Mouse (Mus musculus) C2C12 (cell line): ENCODE data around the gene Barx1. TPM values are rescaled to one million over a fixed set of nuclear protein-coding genes. Genes with fewer than 3 reads are reported as not detected.

Source experiments
- H3K27me3 ChIP-seq: one replicate; pipeline ENCODE4 v1.6.1; 2011; ENCODE audit not compliant: control insufficient read depth, insufficient read depth, insufficient read length
- H3K36me3 ChIP-seq: one replicate; pipeline ENCODE4 v1.6.1; 2011; ENCODE audit not compliant: control insufficient read depth, insufficient read depth
- H3K4me3 ChIP-seq: one replicate; pipeline ENCODE4 v1.5.1; 2011; ENCODE audit warnings: mild to moderate bottlenecking, control low read depth; ENCODE audit not compliant: poor library complexity, insufficient read depth, severe bottlenecking
- H3K79me2 ChIP-seq: one replicate; pipeline ENCODE4 v1.6.1; 2011; ENCODE audit not compliant: control insufficient read depth, insufficient read depth
- H3K79me3 ChIP-seq: one replicate; pipeline ENCODE4 v1.6.1; 2011; ENCODE audit warnings: low read depth, control low read depth
- H3ac ChIP-seq: one replicate; pipeline ENCODE3; 2011; ENCODE audit warnings: low read depth; ENCODE audit not compliant: control insufficient read depth, insufficient read length
- CEBPB ChIP-seq: IDR thresholded peaks from one replicate; pipeline ENCODE4 v1.6.1; 2011; ENCODE audit warnings: low read depth, mild to moderate bottlenecking, control low read depth, moderate library complexity
- CTCF ChIP-seq: IDR thresholded peaks from one replicate; pipeline ENCODE4 v1.5.1; 2011; ENCODE audit not compliant: control insufficient read depth, insufficient read depth, insufficient read length
- FOSL1 ChIP-seq: IDR thresholded peaks from one replicate; pipeline ENCODE4 v1.8.0; 2011; ENCODE audit warnings: mild to moderate bottlenecking, low read length; ENCODE audit not compliant: poor library complexity, insufficient read depth, severe bottlenecking
- MAX ChIP-seq: IDR thresholded peaks from one replicate; pipeline ENCODE4 v1.6.1; 2011; ENCODE audit warnings: mild to moderate bottlenecking, control low read depth
- MYOD1 ChIP-seq: IDR thresholded peaks from one replicate; pipeline ENCODE4 v1.6.1; 2011; ENCODE audit warnings: low read depth; ENCODE audit not compliant: control insufficient read depth, insufficient read length
- MYOG ChIP-seq: IDR thresholded peaks from one replicate; pipeline ENCODE4 v1.6.1; 2011; ENCODE audit not compliant: control insufficient read depth, insufficient read length; ENCODE audit errors: extremely low read depth
- USF1 ChIP-seq: IDR thresholded peaks from one replicate; pipeline ENCODE4 v1.6.1; 2011; ENCODE audit warnings: low read depth, mild to moderate bottlenecking, control low read depth, moderate library complexity
- polyA plus RNA-seq: library from polyadenylated mRNA; unstranded; fragments of >200 nt; fragmentation: generic; extraction: Trizol; gene quantifications from one replicate; pipeline ENCODE4 v1.2.1, GENCODE M21; 2012; ENCODE audit warnings: missing spikeins

The Barx1 gene
- polyA plus RNA-seq, 1 experiment = not detected

- H3K79me2 ChIP-seq = no peaks in the 10 kb centered on the region
- no peaks in the 10 kb centered on the region for H3K27me3 ChIP-seq
- H3K36me3 ChIP-seq = no peaks in the 10 kb centered on the region
- TF ChIP-seq CTCF = no peak
- TF ChIP-seq MYOD1 = no peak
- no peak for TF ChIP-seq FOSL1
- no peaks in the 10 kb centered on the region for H3K79me3 ChIP-seq
- no peak overlapping the region for H3ac ChIP-seq
- H3K4me3 ChIP-seq = no peak overlapping the region
Observed at GRCm38 (mm10) chr13:48631691-48632090, 31.1 kb upstream of the Barx1 start.

GRCm38 (mm10) chr13:48637706-48638105, 25.1 kb upstream of the Barx1 start:
- Histone ChIP-seq H3K79me2 (no peaks in the 10 kb centered on the region), H3K79me3 (no peaks in the 10 kb centered on the region), H3ac (no peak overlapping the region), H3K4me3 (no peak overlapping the region), H3K27me3 (no peaks in the 10 kb centered on the region), H3K36me3 (no peaks in the 10 kb centered on the region)
- no peak for TF ChIP-seq MYOD1
- TF ChIP-seq USF1 = no peak
- no peak for TF ChIP-seq CEBPB

- Histone ChIP-seq H3K36me3 (no peaks in the 10 kb centered on the region), H3ac (no peak overlapping the region)
- TF ChIP-seq FOSL1 (no peak), USF1 (no peak), CEBPB (no peak), CTCF (peak; percentile 65), MYOD1 (no peak), MAX (no peak)
Observed at GRCm38 (mm10) chr13:48639570-48639969, 23.2 kb upstream of the Barx1 start.

GRCm38 (mm10) chr13:48643072-48643471, 19.7 kb upstream of the Barx1 start:
- TF ChIP-seq MAX (no peak), MYOD1 (no peak), USF1 (peak; percentile 66), CTCF (no peak), MYOG (no peak), CEBPB (no peak), FOSL1 (no peak)
- no peaks in the 10 kb centered on the region for H3K27me3 ChIP-seq
- no peaks in the 10 kb centered on the region for H3K79me2 ChIP-seq
- no peak overlapping the region for H3ac ChIP-seq
- no peak overlapping the region for H3K4me3 ChIP-seq
- no peaks in the 10 kb centered on the region for H3K36me3 ChIP-seq
- no peaks in the 10 kb centered on the region for H3K79me3 ChIP-seq

More at GRCm38 (mm10) chr13:48639570-48639969, 23.2 kb upstream of the Barx1 start:
- no peaks in the 10 kb centered on the region for H3K27me3 ChIP-seq
- H3K4me3 ChIP-seq = no peak overlapping the region
- H3K79me3 ChIP-seq = no peaks in the 10 kb centered on the region
- no peaks in the 10 kb centered on the region for H3K79me2 ChIP-seq

- TF ChIP-seq CEBPB (no peak), MAX (no peak), MYOD1 (no peak), USF1 (no peak), MYOG (no peak), FOSL1 (no peak), CTCF (no peak)
- no peaks in the 10 kb centered on the region for H3K36me3 ChIP-seq
- no peaks in the 10 kb centered on the region for H3K79me2 ChIP-seq
- H3K79me3 ChIP-seq = no peaks in the 10 kb centered on the region
- no peak overlapping the region for H3K4me3 ChIP-seq
- no peaks in the 10 kb centered on the region for H3K27me3 ChIP-seq
- H3ac ChIP-seq = no peak overlapping the region
Observed at GRCm38 (mm10) chr13:48643991-48644390, 18.8 kb upstream of the Barx1 start.

- no peaks in the 10 kb centered on the region for H3K79me2 ChIP-seq
- H3K79me3 ChIP-seq = no peaks in the 10 kb centered on the region
- H3K27me3 ChIP-seq = no peaks in the 10 kb centered on the region
- H3K36me3 ChIP-seq = no peaks in the 10 kb centered on the region
- TF ChIP-seq USF1 (no peak), MYOD1 (no peak)
- H3ac ChIP-seq = no peak overlapping the region
- H3K4me3 ChIP-seq = no peak overlapping the region
Observed at GRCm38 (mm10) chr13:48646696-48647095, 16.1 kb upstream of the Barx1 start.

- no peak overlapping the region for H3ac ChIP-seq
- H3K27me3 ChIP-seq = no peaks in the 10 kb centered on the region
- H3K4me3 ChIP-seq = no peak overlapping the region
- H3K79me2 ChIP-seq = no peaks in the 10 kb centered on the region
- TF ChIP-seq MYOD1 = no peak
- TF ChIP-seq CTCF = peak; percentile 4
- H3K79me3 ChIP-seq = no peaks in the 10 kb centered on the region
- no peaks in the 10 kb centered on the region for H3K36me3 ChIP-seq
Observed at GRCm38 (mm10) chr13:48650615-48651014, 12.2 kb upstream of the Barx1 start.
